Mouse (Mus musculus) urinary bladder, postnatal 36 days (tissue): ENCODE measurements around the gene Acy3.
"Not testable (repeated sequence)": the region's sequence is repeated elsewhere in the genome, so short reads cannot be mapped to it uniquely, and the experiment has no call there.

Experiments
- DNase-seq, 2 experiments: peaks; one replicate each; pipeline ENCODE4 v3.0.0; 2022; ENCODE audit warnings: low spot score in 2 of 2, mixed read lengths in 1 of 2

The Acy3 gene

GRCm38 (mm10) chr19:4003112-4003511 lies 16.7 kb downstream of the Acy3 start, which contains the start of gene Doc2g:
TSS of gene Doc2g (plus strand) at chr19:4003313.
- no peak for DNase-seq

DNA sequence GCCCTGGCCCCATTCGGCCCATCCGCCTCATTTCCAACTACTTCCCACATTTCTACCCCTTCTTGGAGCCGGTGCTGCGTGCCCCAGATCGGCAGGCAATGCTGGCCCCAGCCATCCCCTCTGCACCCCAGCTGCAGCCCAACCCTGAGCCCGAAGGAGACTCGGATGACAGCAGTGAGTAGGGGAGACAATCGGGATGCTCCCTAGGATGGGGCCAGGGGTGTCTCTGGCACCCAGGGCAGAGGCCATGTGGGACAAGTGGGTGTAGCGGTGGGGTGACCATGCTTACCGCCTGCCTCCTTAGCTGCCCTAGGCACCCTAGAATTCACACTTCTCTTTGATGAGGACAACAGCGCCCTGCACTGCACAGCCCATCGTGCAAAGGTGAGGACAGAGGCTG lies 17.3 kb downstream of the Acy3 start:
- no peak for DNase-seq

DNA sequence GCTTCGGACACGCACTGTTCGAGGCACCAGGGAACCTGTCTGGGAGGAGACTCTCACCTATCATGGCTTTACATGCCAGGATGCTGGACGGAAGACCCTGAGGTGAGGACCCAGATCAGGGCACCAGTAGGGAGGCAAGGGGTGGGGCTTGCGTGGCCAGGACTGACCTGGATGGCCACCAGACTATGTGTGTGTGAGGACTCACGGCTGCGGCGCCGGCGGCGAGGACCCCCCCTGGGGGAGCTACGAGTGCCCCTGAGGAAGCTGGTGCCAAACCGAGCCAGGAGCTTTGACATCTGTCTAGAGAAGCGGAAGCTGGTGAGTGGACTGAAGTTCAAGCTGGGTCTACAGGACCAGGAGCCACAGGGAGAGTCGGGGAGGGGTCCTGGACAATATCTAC lies 18.0 kb downstream of the Acy3 start:
- no peak for DNase-seq

DNA sequence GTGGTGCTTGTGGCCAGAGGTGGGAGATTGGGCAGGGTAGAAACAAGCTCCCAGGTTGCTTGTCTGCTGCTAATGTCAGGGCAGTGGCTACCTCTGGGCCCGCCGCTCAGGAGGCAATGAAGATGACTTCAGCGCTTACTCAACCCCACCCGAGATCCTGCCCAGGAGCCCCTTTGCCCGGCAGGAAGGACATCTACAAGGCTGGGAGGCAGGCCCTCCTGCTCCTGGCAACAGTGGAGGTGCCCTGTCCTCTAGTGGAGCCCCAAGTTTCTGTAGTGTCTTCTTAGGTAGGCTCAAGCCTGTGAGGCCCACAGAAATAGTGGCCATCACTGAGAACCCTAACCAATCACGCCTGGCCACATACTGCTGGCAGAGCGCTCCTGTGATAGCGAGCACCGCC lies 18.7 kb downstream of the Acy3 start:
- DNase-seq, result no peak

GRCm38 (mm10) chr19:4005971-4006370 lies 19.6 kb downstream of the Acy3 start:
- DNase-seq, result no peak

DNA sequence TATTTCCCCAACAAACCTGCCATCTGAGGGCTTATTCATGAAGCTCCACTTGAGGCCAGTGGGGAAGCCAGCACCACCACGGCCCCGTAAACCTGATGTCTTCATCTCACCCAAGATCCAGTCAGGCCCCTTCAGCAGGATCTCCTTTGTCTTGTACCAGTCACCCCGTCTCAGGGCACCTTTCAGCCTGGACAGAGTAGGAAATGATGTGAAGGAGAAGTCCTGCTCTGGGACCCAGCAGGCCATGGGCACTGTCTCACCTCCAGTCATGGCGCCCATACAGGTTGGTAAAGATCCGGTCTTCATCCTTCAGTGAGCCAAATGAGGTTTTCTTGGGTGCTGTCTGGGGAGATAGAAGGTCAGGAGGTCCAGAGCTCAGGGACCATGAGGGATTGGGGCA lies 24.7 kb downstream of the Acy3 start:
- no peak for DNase-seq

GRCm38 (mm10) chr19:4012432-4013022 lies 26.2 kb downstream of the Acy3 start, which contains the start of gene Ndufv1:
TSS of gene Ndufv1 (minus strand) at chr19:4012806.
- DNase-seq, result peak; percentile 93 to 97

DNA sequence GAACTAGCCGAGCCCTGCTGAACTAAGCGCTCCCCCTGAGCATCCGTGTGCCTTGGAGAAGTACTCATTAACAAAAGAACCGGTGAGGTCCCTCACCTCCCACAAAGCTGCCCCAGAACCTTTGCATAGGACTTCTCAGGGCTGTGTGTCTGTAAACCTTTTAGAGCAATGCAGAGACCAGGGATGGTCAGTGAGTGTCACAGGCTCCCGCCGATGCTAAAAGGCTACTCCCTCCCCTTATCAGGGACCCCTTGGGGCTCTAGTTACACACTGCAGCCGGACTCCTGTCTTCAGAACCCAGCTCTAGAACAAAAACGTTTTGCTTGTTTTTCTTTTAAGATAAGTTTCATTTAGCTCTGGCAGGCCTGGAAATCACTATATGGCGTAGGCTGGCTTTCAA lies 26.7 kb downstream of the Acy3 start:
- DNase-seq, result no peak

GRCm38 (mm10) chr19:4014802-4015201 lies 28.4 kb downstream of the Acy3 start:
- DNase-seq, result no peak

DNA sequence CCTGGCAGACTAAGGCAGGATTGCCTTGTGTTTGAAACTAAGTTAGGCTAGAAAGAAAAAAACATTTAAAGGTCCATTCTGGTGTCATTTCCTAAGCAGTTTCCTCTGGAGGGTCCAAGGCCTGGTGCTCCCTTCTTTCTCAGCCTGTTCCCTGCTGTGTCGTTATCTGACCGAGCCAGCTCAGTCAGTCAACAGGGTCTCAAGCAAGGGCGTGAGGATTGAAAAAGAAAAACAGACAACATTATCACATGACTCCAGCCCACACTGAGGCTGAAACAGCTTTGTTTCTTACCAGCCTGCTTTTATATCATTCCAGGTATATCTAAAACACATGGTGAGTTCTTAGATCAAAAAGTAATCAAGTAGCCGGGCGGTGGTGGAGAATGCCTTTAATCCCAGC lies 29.3 kb downstream of the Acy3 start:
- DNase-seq, result no peak

DNA sequence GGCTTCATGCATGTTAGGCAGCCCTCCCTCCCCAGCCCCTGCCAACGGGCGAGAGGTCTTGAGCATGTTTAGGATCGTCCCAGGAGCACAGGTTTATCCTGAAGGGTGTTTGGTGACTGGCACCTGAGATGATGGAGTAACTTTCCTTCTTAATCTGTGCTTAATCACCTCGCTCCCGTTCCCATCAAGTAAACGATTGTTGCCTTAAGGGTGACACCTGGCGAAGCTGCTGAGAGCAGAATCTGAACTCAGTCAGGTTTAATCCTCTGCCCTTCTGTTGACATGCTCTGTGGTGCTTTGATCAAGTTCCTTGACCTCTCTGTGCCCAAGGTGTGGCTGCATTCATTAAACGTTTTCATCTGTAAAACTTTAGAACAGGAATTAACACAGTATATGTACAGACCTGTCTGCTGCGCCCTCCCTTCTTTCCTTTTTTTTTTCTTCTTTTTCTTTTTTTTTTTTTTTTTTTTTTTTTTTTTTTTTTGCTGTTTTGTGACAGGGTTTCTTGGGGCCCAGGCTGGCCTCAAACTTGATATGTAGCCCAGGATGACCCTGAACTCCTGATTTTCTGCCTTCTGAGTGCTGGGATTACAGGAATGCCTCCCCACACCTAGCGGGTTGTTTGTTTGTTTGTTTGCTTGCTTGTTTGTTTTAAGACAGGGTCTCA lies 31.7 kb downstream of the Acy3 start:
- no peak for DNase-seq

DNA sequence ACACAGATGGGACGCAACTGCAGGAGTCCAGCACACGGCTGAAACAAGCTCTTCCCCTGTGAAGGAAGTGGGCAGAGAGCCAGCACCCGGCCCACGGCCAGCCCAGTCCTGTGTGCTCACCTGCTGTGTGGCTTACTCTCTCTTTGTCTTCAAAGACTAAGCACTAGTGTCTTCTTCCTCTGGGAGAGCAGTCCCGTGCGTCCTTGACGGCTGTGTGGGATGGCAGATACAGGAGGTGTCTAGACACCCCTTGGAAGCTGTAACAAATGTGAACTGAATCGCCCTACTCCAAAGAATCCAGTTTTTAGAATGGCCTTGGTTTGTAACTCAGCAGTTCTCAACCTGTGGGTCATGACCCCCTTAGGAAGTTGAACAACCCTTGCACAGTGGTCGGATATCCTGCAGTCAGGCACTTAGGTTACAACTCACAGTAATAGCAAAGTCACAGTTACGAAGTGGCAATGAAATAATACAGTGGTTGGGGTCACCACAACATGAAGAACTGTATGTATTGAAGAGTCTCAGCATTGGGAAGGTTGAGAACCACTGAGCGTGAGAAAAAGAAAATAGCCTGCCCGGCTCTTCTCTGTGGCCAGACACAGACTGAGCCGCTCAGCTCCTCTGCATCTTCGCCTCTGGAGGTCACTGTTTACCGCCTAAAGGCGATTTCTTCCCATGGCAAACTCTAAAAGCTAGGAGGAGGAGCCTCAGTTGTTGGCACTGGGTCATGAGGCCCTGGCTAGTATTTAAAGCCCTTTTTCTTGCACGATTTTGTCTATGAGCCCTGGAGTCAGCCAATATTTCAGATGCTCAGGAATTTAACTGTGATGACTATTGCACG lies 32.6 kb downstream of the Acy3 start:
- peak; percentile 81 to 88 for DNase-seq

DNA sequence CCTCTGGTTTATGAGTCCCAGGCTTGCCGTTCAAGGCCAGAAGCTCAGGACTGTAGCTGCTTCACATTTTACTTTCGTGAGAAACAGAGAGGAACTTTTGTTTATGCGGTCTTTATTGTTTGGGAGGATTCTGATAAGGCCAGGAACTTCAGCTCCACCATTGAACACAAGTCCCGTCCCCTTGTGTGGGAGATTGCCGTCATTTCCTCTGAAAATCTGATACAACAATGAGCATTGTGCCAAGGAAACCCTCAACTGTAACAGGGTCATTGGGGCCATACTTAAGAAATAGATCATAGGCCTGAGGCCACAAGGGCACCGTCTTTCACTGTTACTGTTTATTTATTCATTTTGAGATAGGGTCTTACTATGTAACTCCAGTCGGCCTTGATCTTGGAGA lies 36.8 kb downstream of the Acy3 start:
- DNase-seq, result no peak

- DNase-seq, result no peak
Observed at GRCm38 (mm10) chr19:4027576-4027975, 41.2 kb downstream of the Acy3 start.

DNA sequence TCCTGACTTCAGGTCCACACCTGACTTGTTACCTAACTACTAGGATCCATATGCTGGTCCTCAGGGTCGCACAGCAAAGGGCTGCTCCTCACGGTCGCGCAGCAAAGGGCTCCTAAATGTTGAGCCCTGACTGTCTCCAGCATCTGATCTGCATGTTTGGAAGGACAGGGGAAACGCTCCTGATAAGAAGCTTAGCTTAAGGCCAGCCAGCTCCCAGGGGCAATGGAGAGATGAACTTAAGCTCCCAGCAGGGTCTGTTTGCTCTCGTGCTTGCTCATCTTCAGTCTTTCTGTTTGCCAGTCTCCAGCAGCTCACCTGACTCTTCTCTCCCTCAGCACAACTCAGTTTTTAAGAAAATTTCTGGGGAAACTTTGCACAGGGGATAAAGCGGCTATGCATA lies 46.3 kb downstream of the Acy3 start:
- DNase-seq, result no peak

GRCm38 (mm10) chr19:4033298-4033697 lies 46.9 kb downstream of the Acy3 start:
- DNase-seq, result no peak

- no peak for DNase-seq
Observed at GRCm38 (mm10) chr19:4033742-4034141, 47.4 kb downstream of the Acy3 start.

GRCm38 (mm10) chr19:4036327-4037045 lies 50.1 kb downstream of the Acy3 start:
- DNase-seq, result no peak

GRCm38 (mm10) chr19:4037154-4037787 lies 50.9 kb downstream of the Acy3 start:
- DNase-seq, result not testable (repeated sequence)

DNA sequence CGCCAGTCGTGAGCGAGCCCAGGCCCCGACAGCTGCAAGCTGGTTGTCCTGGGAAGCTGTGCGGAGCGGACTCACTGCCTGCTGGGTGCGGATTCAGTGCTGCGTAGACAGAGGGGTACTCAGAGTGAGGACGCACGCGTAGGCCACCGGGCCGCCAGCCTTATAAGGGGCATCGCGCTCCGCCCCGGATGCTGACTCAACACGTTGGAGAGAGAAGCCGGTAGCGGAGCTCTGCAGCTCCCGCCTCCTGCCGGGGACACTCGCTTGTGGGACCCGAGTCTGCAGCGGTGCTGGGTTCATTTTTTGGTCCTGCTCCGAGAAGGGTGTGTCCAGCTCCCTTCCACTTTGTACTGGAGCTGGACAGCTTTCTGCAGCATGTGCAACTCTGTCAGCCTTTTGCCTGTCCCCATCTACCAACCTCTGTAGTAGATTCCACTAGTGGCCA lies 51.4 kb downstream of the Acy3 start, which contains the start of gene Gstp1:
Gstp1 (minus strand) TSS at position 198 of the 445 bp plus-strand sequence.
- peak; percentile 86 to 91 for DNase-seq
